Mouse (Mus musculus) embryonic fibroblast, embryonic 13.5 days (primary cell): ENCODE results near the gene Cd300ld5.

ENCODE experiments used
- CTCF ChIP-seq: IDR thresholded peaks from 2 replicates; pipeline ENCODE4 v1.5.1; 2011; ENCODE audit warnings: mild to moderate bottlenecking, control low read depth, low read length, moderate library complexity, borderline replicate concordance; ENCODE audit not compliant: insufficient read depth
- POLR2A ChIP-seq: IDR thresholded peaks from 2 replicates; pipeline ENCODE4 v1.6.1; 2011; ENCODE audit warnings: low read depth, mild to moderate bottlenecking, control low read depth, low read length, moderate library complexity

DNA sequence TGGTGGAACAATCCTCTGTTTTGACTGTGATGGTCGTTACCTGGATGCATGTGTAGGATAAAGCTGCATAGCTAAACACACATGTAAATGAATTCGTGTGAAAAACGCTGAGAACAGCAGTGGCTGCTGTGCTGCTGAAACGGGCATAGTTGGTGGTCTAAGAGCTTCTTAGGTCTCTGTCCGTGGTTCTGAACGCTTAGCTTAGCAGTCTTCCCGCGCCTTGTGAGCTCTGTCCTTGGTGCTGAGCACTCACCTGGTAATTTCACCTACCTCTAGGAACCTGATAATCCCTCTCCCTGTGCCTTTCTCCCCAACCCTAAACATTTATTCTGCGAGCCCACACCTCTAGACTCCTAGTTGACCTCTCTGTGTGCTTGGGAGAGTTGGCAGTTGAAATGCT is 14.6 kb upstream of the Cd300ld5 start:
- no peak for TF ChIP-seq CTCF
- no peak for TF ChIP-seq POLR2A
